Mouse (Mus musculus): ENCODE data around the gene Rassf7.

The Rassf7 gene

GRCm38 (mm10) chr7:141215101-141215879 lies at the start of gene Rassf7:
Gene Rassf7 (plus strand): TSS chr7:141215860.
- in situ Hi-C loops (cut with MboI, MseI) = no loop called here

- in situ Hi-C loops (cut with MboI, MseI) = loop anchor here (5.0 kb wide), 1 partner anchor 36 kb away; no protein-coding TSS in a partner anchor
Observed at GRCm38 (mm10) chr7:141167901-141168517, 47.7 kb upstream of the Rassf7 start.

GRCm38 (mm10) chr7:141168518-141168953 lies 47.1 kb upstream of the Rassf7 start:
- in situ Hi-C loops (cut with MboI, MseI) = loop anchor here (5.0 kb wide), 1 partner anchor 36 kb away; no protein-coding TSS in a partner anchor

GRCm38 (mm10) chr7:141169300-141169699 lies 46.4 kb upstream of the Rassf7 start:
- in situ Hi-C loops (cut with MboI, MseI) = loop anchor here (5.0 kb wide), 1 partner anchor 37 kb away; no protein-coding TSS in a partner anchor

- in situ Hi-C loops (cut with MboI, MseI) = loop anchor here (5.0 to 10.0 kb wide), 2 partner anchors 38 to 75 kb away; no protein-coding TSS in a partner anchor
Observed at GRCm38 (mm10) chr7:141169866-141170265, 45.8 kb upstream of the Rassf7 start.

- in situ Hi-C loops (cut with MboI, MseI) = loop anchor here (10.0 kb wide), 1 partner anchor 78 kb away; no protein-coding TSS in a partner anchor
Observed at GRCm38 (mm10) chr7:141172116-141173006, 43.3 kb upstream of the Rassf7 start, which contains the start of gene Rnh1. Gene Rnh1 (minus strand): TSS chr7:141172857.

GRCm38 (mm10) chr7:141173323-141173850 lies 42.3 kb upstream of the Rassf7 start:
- in situ Hi-C loops (cut with MboI, MseI) = loop anchor here (10.0 kb wide), 1 partner anchor 79 kb away; no protein-coding TSS in a partner anchor

- in situ Hi-C loops (cut with MboI, MseI) = loop anchor here (5.0 to 10.0 kb wide), 2 partner anchors 80 to 113 kb away; partner anchors contain the start of gene B4galnt4
Observed at GRCm38 (mm10) chr7:141175068-141175467, 40.6 kb upstream of the Rassf7 start.

- in situ Hi-C loops (cut with MboI, MseI) = loop anchor here (5.0 to 10.0 kb wide), 2 partner anchors 81 to 114 kb away; partner anchors contain the start of gene B4galnt4
Observed at GRCm38 (mm10) chr7:141176173-141176572, 39.5 kb upstream of the Rassf7 start.

- in situ Hi-C loops (cut with MboI, MseI) = no loop called here
Observed at GRCm38 (mm10) chr7:141188194-141188593, 27.5 kb upstream of the Rassf7 start.

GRCm38 (mm10) chr7:141188733-141189132 lies 26.9 kb upstream of the Rassf7 start:
- in situ Hi-C loops (cut with MboI, MseI) = no loop called here

- in situ Hi-C loops (cut with MboI, MseI) = no loop called here
Observed at GRCm38 (mm10) chr7:141190220-141190619, 25.4 kb upstream of the Rassf7 start.

GRCm38 (mm10) chr7:141191036-141191435 lies 24.6 kb upstream of the Rassf7 start:
- in situ Hi-C loops (cut with MboI, MseI) = no loop called here

- in situ Hi-C loops (cut with MboI, MseI) = no loop called here
Observed at GRCm38 (mm10) chr7:141191796-141192685, 23.6 kb upstream of the Rassf7 start.

- in situ Hi-C loops (cut with MboI, MseI) = no loop called here
Observed at GRCm38 (mm10) chr7:141192776-141193347, 22.8 kb upstream of the Rassf7 start.

- in situ Hi-C loops (cut with MboI, MseI) = no loop called here
Observed at GRCm38 (mm10) chr7:141193348-141193856, 22.3 kb upstream of the Rassf7 start.

GRCm38 (mm10) chr7:141193948-141194347 lies 21.7 kb upstream of the Rassf7 start, which contains the start of the genes Hras and Lrrc56:
Gene Hras (minus strand): TSS chr7:141194005.
Gene Lrrc56 (plus strand): TSS chr7:141194157.
- in situ Hi-C loops (cut with MboI, MseI) = no loop called here

GRCm38 (mm10) chr7:141194409-141194808 lies 21.3 kb upstream of the Rassf7 start:
- in situ Hi-C loops (cut with MboI, MseI) = no loop called here

GRCm38 (mm10) chr7:141194830-141195229 lies 20.8 kb upstream of the Rassf7 start:
- in situ Hi-C loops (cut with MboI, MseI) = no loop called here

Measured in T-helper 1 cell (primary cell).